Mouse (Mus musculus) spleen, adult 2 months (tissue): Measurements from ENCODE around the gene Scel.

Experiments
- CTCF ChIP-seq: fragments of 200-500 bp; IDR thresholded peaks from 2 replicates; pipeline ENCODE4 v1.5.1; 2011; ENCODE audit warnings: mild to moderate bottlenecking, inconsistent platforms; ENCODE audit not compliant: insufficient read depth, insufficient read length, insufficient replicate concordance; ENCODE audit errors: extremely low read depth
- POLR2A ChIP-seq: fragments of 200-500 bp; IDR thresholded peaks from 2 replicates; pipeline ENCODE4 v1.6.1; 2011; ENCODE audit warnings: low read depth, low read length, inconsistent platforms

DNA sequence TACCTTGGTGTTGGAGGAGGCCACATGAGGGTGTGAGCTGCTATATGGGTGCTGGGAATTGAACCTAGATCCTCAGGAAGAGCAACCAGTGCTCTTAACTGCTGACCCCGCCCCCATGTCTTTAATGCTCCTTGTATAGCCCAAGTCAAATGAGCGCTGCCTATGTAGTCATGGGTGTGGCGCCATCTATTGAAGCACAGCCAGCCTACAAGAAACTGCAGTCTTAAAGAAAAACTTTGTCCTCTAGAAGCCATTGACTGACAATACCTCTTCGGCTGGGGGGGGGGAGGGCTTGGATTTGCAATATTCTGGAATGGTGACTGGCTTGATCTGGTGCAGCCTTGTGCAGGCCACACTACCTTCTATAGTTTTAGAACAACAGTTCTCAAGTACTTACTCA is 26.7 kb downstream of the Scel start:
- TF ChIP-seq POLR2A (no peak), CTCF (no peak)
